Mouse (Mus musculus) left cerebral cortex, postnatal 36 days (tissue): ENCODE results near the gene Gm20855. TPM values are rescaled to one million over a fixed set of nuclear protein-coding genes. Genes with fewer than 3 reads are reported as not detected.
"Not testable (repeated sequence)": the region's sequence is repeated elsewhere in the genome, so short reads cannot be mapped to it uniquely, and the experiment has no call there.

Source experiments
- DNase-seq, 2 experiments: peaks; one replicate each; pipeline ENCODE4 v3.0.0; 2021 to 2022; ENCODE audit warnings: low spot score in 2 of 2, mixed read lengths in 1 of 2
- intact Hi-C: fragments of 180-260 bp; cut with DNase I; formaldehyde crosslinking; loops from one replicate; pipeline ENCODE4 v1.15.1; 2025
- total RNA-seq, 2 experiments: library from RNA; stranded (reverse); gene quantifications; 2 replicates each; pipeline ENCODE4 v1.2.3; 2021

Gene Gm20855
- total RNA-seq: not detected

GRCm38 (mm10) chrY:35131733-35132132, at the start of gene Gm20855:
TSS of gene Gm20855 (minus strand) at chrY:35131833.
- intact Hi-C loops: not testable (repeated sequence)

More at GRCm38 (mm10) chrY:35131733-35132132, at the start of gene Gm20855:
- DNase-seq: not testable (repeated sequence)
